Mouse (Mus musculus): ENCODE measurements around the gene Ndufb4. TPM values are rescaled to one million over a fixed set of nuclear protein-coding genes. Genes with fewer than 3 reads are reported as not detected.
A peak's percentile ranks its signal among the peaks of the same experiment; 100 is the strongest.
"Not testable (repeated sequence)": the region's sequence is repeated elsewhere in the genome, so short reads cannot be mapped to it uniquely, and the experiment has no call there.

The Ndufb4 gene
- polyA plus RNA-seq (2015; fragmentation: Nextera tagmentation; extraction: Ambion mirVana) = 47.7 and 61.9 TPM in 2 replicates

- no peaks in the 10 kb centered on the region for H3K27me3 ChIP-seq
- H3K4me1 ChIP-seq (replicated peaks) = peaks cover 34% of the 10 kb centered on the region
- peak within 1 kb of the TSS; percentile 91 for H3K27ac ChIP-seq
- peak within 1 kb of the TSS; percentile 78 for H3K4me2 ChIP-seq
- DNase-seq (peak; percentile 93), ATAC-seq (ENCODE audit: low read depth) (peak; percentile 95)
- peaks cover 14% of the 10 kb centered on the region for H3K36me3 ChIP-seq
- H3K9ac ChIP-seq = peak within 1 kb of the TSS; percentile 94
- under 1% methylated on average over 57 of the region's 58 CpGs for WGBS (ENCODE audit: insufficient replicate concordance)
- no peaks in the 10 kb centered on the region for H3K9me3 ChIP-seq (replicated peaks)
- peak within 1 kb of the TSS; percentile 86 for H3K4me3 ChIP-seq (replicated peaks)
Observed at GRCm38 (mm10) chr16:37653731-37654657, at the start of gene Ndufb4. Gene Ndufb4, minus strand, starts transcription at chr16:37654453.

GRCm38 (mm10) chr16:37703884-37704283, 49.6 kb upstream of the Ndufb4 start:
- H3K4me3 ChIP-seq (replicated peaks) = no peak overlapping the region
- H3K9ac ChIP-seq = no peak overlapping the region
- no peak overlapping the region for H3K27ac ChIP-seq
- no peaks in the 10 kb centered on the region for H3K4me1 ChIP-seq (replicated peaks)
- ATAC-seq (ENCODE audit: low read depth) = no peak
- 63% methylated on average over 5 of the region's 5 CpGs for WGBS (ENCODE audit: insufficient replicate concordance)
- H3K27me3 ChIP-seq = no peaks in the 10 kb centered on the region
- DNase-seq = no peak
- no peaks in the 10 kb centered on the region for H3K36me3 ChIP-seq
- no peak overlapping the region for H3K4me2 ChIP-seq
- peaks cover under 1% of the 10 kb centered on the region; the same call in 1 of the 2 replicates for H3K9me3 ChIP-seq (replicated peaks)

- not testable (repeated sequence) for H3K9ac ChIP-seq; H3K4me1 ChIP-seq (replicated peaks); H3K36me3 ChIP-seq; H3K27me3 ChIP-seq; H3K4me3 ChIP-seq (replicated peaks); H3K27ac ChIP-seq; ATAC-seq (ENCODE audit: low read depth); H3K9me3 ChIP-seq (replicated peaks); DNase-seq; H3K4me2 ChIP-seq
Observed at GRCm38 (mm10) chr16:37700071-37700470, 45.8 kb upstream of the Ndufb4 start.

- ATAC-seq (ENCODE audit: low read depth) (no peak), DNase-seq (no peak)
- H3K9me3 ChIP-seq (replicated peaks) = peaks cover 2% of the 10 kb centered on the region; the same call in 1 of the 2 replicates
- no peak overlapping the region for H3K4me2 ChIP-seq
- WGBS (ENCODE audit: insufficient replicate concordance) = 82% methylated on average over 6 of the region's 6 CpGs
- no peak overlapping the region for H3K27ac ChIP-seq
- H3K4me3 ChIP-seq (replicated peaks) = no peak overlapping the region
- H3K9ac ChIP-seq = no peak overlapping the region
- H3K27me3 ChIP-seq = no peaks in the 10 kb centered on the region
- H3K36me3 ChIP-seq = no peaks in the 10 kb centered on the region
- no peaks in the 10 kb centered on the region for H3K4me1 ChIP-seq (replicated peaks)
Observed at GRCm38 (mm10) chr16:37698767-37699166, 44.5 kb upstream of the Ndufb4 start.

- no peak overlapping the region for H3K9ac ChIP-seq
- no peak overlapping the region for H3K4me2 ChIP-seq
- H3K36me3 ChIP-seq = no peaks in the 10 kb centered on the region
- no peak overlapping the region for H3K27ac ChIP-seq
- WGBS (ENCODE audit: insufficient replicate concordance) = 70% methylated on average over 5 of the region's 5 CpGs
- H3K9me3 ChIP-seq (replicated peaks) = peaks cover 2% of the 10 kb centered on the region; the same call in 1 of the 2 replicates
- H3K4me3 ChIP-seq (replicated peaks) = no peak overlapping the region
- ATAC-seq (ENCODE audit: low read depth) = no peak
- no peak for DNase-seq
- no peaks in the 10 kb centered on the region for H3K27me3 ChIP-seq
- no peaks in the 10 kb centered on the region for H3K4me1 ChIP-seq (replicated peaks)
Observed at GRCm38 (mm10) chr16:37697271-37697670, 43.0 kb upstream of the Ndufb4 start.

- 62% methylated on average over 12 of the region's 12 CpGs for WGBS (ENCODE audit: insufficient replicate concordance)
- no peaks in the 10 kb centered on the region for H3K27me3 ChIP-seq
- no peak overlapping the region for H3K4me3 ChIP-seq (replicated peaks)
- ATAC-seq (ENCODE audit: low read depth) (no peak), DNase-seq (no peak)
- H3K36me3 ChIP-seq = no peaks in the 10 kb centered on the region
- peaks cover 34% of the 10 kb centered on the region for H3K4me1 ChIP-seq (replicated peaks)
- H3K9me3 ChIP-seq (replicated peaks) = no peaks in the 10 kb centered on the region
- H3K27ac ChIP-seq = no peak overlapping the region
- H3K9ac ChIP-seq = no peak overlapping the region
- no peak overlapping the region for H3K4me2 ChIP-seq
Observed at GRCm38 (mm10) chr16:37690932-37691730, 36.9 kb upstream of the Ndufb4 start.

- H3K27ac ChIP-seq = no peak overlapping the region
- no peaks in the 10 kb centered on the region for H3K36me3 ChIP-seq
- H3K9ac ChIP-seq = no peak overlapping the region
- H3K4me3 ChIP-seq (replicated peaks) = no peak overlapping the region
- WGBS (ENCODE audit: insufficient replicate concordance) = 72% methylated on average over 6 of the region's 6 CpGs
- no peaks in the 10 kb centered on the region for H3K27me3 ChIP-seq
- no peak overlapping the region for H3K4me2 ChIP-seq
- DNase-seq (no peak), ATAC-seq (ENCODE audit: low read depth) (no peak)
- H3K9me3 ChIP-seq (replicated peaks) = no peaks in the 10 kb centered on the region
- H3K4me1 ChIP-seq (replicated peaks) = peaks cover 40% of the 10 kb centered on the region
Observed at GRCm38 (mm10) chr16:37690465-37690864, 36.2 kb upstream of the Ndufb4 start.

- H3K27me3 ChIP-seq = no peaks in the 10 kb centered on the region
- H3K36me3 ChIP-seq = no peaks in the 10 kb centered on the region
- H3K9ac ChIP-seq = no peak overlapping the region
- H3K27ac ChIP-seq = no peak overlapping the region
- H3K9me3 ChIP-seq (replicated peaks) = no peaks in the 10 kb centered on the region
- no peak overlapping the region for H3K4me2 ChIP-seq
- DNase-seq = no peak
- no peak for ATAC-seq (ENCODE audit: low read depth)
- 73% methylated on average over 10 of the region's 10 CpGs for WGBS (ENCODE audit: insufficient replicate concordance)
- peaks cover 45% of the 10 kb centered on the region for H3K4me1 ChIP-seq (replicated peaks)
- H3K4me3 ChIP-seq (replicated peaks) = no peak overlapping the region
Observed at GRCm38 (mm10) chr16:37689934-37690333, 35.7 kb upstream of the Ndufb4 start.

GRCm38 (mm10) chr16:37689251-37689926, 35.1 kb upstream of the Ndufb4 start:
- Histone ChIP-seq H3K9ac (no peak overlapping the region), H3K4me2 (no peak overlapping the region), H3K27me3 (no peaks in the 10 kb centered on the region), H3K36me3 (no peaks in the 10 kb centered on the region), H3K9me3 (replicated peaks) (no peaks in the 10 kb centered on the region), H3K4me1 (replicated peaks) (peaks cover 51% of the 10 kb centered on the region), H3K27ac (no peak overlapping the region), H3K4me3 (replicated peaks) (no peak overlapping the region)
- ATAC-seq (ENCODE audit: low read depth) (peak; percentile 75), DNase-seq (no peak)
- 61% methylated on average over 8 of the region's 8 CpGs for WGBS (ENCODE audit: insufficient replicate concordance)

GRCm38 (mm10) chr16:37688181-37688580, 33.9 kb upstream of the Ndufb4 start:
- Histone ChIP-seq H3K4me3 (replicated peaks) (no peak overlapping the region), H3K36me3 (no peaks in the 10 kb centered on the region), H3K4me2 (no peak overlapping the region), H3K4me1 (replicated peaks) (peaks cover 60% of the 10 kb centered on the region), H3K9ac (no peak overlapping the region), H3K27ac (no peak overlapping the region), H3K9me3 (replicated peaks) (no peaks in the 10 kb centered on the region), H3K27me3 (no peaks in the 10 kb centered on the region)
- DNase-seq = no peak
- WGBS (ENCODE audit: insufficient replicate concordance) = 58% methylated on average over 2 of the region's 2 CpGs
- ATAC-seq (ENCODE audit: low read depth) = no peak
